Mouse (Mus musculus) lung, postnatal 4 days (tissue): Measurements from ENCODE around the gene Tead1.

Experiments
- DNase-seq, 2 experiments: peaks; one replicate each; pipeline ENCODE4 v3.0.0; 2021

Tead1 gene

GRCm38 (mm10) chr7:112731584-112731983 lies 52.5 kb downstream of the Tead1 start:
- DNase-seq = no peak

GRCm38 (mm10) chr7:112739174-112739573 lies 60.1 kb downstream of the Tead1 start:
- no peak for DNase-seq

GRCm38 (mm10) chr7:112741790-112742189 lies 62.7 kb downstream of the Tead1 start:
- no peak for DNase-seq

- no peak for DNase-seq
These were observed 63.9 kb downstream of the Tead1 start for GRCm38 (mm10) chr7:112743063-112743462.

GRCm38 (mm10) chr7:112743621-112744395 lies 64.7 kb downstream of the Tead1 start:
- peak; percentile 26 to 57 for DNase-seq

GRCm38 (mm10) chr7:112747187-112747586 lies 68.1 kb downstream of the Tead1 start:
- DNase-seq = no peak

DNA sequence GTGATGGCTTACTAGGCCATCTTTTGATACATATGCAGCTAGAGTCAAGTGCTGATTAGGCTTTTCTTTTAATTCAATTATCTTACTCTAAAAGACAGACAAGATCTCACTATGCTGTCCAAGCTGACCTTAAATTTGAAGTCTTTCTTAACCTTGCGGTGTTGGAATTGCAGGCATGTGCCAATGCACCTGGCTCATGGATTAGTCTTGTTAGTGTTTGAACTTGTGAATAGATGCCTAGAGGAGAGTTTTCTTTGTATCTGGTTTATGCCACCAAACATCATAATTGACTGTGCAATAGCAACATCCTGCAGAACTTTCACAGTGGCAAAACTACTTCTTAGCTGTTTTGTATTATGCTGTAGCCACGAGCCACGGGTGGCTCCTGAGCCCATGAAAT lies 68.7 kb downstream of the Tead1 start:
- no peak for DNase-seq

DNA sequence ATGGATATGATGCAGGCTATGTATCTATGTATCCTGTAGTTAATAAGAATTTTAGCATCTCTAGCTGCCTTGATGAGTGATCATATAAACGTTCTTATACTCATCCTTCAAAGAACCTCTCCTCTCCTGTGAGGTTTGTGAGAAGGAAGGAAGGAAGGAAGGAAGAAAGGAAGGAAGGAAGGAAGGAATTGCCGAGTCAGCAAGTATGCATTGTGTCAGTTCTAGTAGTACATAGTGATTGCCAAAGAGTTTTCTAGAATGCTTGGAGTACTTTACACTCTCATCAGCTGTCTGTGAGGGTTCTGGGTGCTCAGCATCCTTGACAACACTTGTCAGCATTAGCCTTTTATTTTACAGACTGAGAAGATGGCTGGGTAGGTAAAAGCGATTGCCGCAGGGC lies 69.2 kb downstream of the Tead1 start:
- DNase-seq = no peak

GRCm38 (mm10) chr7:112750101-112750500 lies 71.0 kb downstream of the Tead1 start:
- DNase-seq = no peak

- no peak for DNase-seq
These were observed 73.2 kb downstream of the Tead1 start for GRCm38 (mm10) chr7:112752311-112752710.

- no peak for DNase-seq
These were observed 74.2 kb downstream of the Tead1 start for GRCm38 (mm10) chr7:112753314-112753713.

DNA sequence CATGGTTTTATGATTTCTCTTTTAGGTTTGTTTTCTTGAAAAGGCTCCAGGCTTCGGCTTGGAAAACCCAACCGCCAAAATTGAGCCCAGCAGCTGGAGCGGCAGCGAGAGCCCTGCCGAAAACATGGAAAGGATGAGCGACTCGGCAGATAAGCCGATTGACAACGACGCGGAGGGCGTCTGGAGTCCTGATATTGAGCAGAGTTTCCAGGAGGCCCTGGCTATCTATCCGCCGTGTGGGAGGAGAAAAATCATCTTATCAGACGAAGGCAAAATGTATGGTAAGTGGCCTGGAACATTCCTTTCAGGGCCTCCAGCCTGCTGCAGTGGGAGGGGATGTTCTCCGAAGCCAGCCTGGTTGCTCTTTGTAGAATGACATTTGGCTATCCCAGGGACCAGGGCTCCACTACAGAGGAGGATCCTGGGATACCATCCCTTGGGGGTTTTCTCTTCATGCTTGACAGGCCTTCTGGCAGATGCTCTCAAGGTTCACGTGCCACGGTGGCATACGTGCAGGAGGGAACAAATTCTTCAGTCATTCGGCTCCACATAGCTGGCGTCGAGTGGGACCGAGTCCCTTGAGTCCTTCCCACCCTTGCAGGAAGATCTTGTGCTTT lies 80.3 kb downstream of the Tead1 start:
- no peak for DNase-seq

- no peak for DNase-seq
These were observed 81.2 kb downstream of the Tead1 start for GRCm38 (mm10) chr7:112760293-112760692.

DNA sequence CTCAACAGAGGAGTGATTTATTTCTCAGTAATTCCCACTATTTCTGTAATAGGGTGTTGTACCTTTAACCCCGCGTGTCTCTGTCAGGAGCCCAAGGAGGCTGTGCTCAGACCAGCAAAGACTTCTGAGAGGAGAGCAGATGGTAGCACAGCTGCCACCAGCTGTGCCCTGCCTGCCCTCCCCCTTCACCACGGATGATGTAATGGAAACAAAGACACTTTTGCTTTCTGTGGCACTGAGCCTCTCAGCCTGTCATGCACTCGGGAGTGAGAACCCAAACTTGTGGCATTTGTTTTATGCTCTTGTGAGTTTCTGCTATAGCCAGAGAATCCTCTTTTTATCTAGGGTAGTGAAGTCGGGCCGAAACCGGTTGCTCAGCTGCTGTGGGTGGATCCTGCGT lies 81.7 kb downstream of the Tead1 start:
- DNase-seq = peak; percentile 62 to 88

DNA sequence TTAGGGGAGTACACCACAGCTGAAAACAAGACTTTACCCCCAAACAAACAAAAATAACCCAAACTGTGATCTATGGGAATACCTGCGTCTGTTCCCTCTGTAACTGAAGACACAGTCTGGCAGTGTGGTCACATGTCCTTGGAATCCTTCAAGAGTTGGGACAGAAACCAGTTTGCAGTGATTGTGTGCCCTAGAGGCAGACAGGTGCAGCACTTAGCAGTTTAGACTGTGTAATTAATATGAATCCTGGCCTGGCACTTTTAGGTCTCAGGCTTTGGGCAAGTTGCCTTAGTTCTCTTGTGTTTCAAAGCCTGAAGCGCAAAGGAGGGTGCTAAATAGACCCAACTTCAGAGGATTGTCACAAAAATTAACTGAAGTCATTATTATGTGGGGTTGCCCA lies 83.8 kb downstream of the Tead1 start:
- DNase-seq = no peak

DNA sequence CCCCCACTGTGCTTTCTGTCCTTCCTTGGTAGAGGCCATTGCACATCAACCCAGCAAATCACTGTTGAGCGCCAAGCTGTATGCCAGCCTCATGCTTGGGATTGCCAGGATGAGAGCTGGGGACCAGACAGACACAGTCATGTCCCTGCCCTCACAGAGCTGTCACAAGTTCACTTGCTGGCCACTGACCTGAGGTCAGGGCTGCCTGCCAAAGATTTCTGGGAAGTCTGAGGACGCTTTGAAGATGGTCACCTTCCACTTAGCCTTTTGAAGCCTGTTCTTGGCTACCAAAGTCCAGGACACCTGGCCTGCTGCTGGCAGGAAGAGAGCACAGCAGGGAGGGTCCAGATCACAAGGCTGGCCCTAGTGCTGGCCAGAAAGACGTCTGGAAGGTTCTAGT lies 84.4 kb downstream of the Tead1 start:
- DNase-seq = peak in 1 of 2 experiments; percentile 64

DNA sequence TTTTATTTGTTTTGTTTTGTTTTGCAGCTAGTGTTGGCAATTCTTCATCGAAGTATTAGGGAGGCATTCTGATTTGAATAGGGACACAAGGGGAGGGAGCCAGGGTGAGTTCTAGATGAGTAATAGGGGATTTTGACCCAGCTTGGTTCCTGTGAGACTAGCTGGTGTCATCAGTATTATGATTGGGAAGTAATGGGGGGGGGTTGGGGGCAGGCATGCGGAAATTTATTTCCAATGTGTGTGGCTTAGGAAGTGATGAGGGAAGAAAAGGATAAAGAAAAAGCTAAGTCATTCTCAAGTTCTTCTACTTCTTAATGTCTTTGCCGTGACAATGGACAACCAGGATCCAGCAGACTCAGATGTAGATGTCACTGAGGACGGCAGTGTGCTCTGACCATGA lies 85.8 kb downstream of the Tead1 start:
- no peak for DNase-seq

DNA sequence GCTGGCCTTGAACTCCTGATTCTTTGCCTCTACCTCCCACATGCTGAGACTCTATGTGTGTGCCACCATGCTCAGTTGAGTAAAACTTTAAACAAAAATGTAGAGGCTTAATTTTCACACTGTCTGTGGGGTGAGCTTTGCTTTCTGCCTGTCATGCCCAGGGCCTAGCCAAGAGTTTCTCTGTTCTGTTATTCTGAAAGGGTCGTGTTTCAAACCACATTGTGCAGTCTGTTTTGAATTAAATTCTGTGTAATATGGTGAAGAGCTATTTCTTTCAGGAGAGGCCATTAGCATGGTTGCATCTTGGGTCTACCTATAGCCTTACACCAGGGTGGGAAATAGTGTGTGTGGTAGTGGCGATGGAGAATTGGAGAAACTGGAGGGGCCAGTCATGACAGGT lies 90.7 kb downstream of the Tead1 start:
- DNase-seq = no peak

- no peak for DNase-seq
These were observed 92.3 kb downstream of the Tead1 start for GRCm38 (mm10) chr7:112771461-112771860.

DNA sequence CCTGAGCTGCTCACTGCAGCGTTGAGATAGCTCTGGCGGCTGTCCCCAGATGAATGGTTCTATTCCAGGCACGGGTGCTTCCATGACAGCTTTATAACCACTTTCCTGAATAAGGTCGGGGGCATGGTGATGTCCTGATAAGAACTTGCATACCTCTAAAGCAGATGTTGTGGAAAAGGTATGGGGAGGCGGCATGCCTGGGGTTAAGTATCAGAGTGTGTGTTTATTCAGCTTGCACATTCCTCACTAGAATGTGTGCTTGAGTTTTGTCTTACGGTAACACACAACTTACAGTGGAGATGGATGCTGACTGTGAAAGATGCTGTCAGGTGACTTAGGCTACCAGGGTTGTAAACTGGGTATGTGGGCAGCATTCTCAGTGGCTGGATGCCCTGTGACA lies 93.7 kb downstream of the Tead1 start:
- no peak for DNase-seq

DNA sequence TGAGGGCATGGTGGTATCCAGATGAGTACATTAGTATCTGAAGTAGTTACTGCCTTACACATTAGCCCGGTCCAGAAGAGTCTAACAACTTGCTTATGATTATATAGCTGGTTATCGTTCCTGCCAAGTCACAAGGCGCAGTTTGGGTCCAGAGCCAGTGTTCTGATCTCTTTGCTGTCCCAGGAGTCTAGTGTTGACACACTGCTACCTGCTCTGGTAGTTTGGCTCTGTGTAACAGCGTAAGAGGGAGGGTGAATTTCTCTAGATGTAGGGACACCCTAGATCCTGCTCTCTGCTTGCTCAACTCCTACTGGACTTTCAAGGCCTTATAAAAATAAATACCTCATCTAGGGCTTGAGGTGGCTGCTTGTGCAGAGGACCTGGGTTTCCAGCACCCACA lies 94.5 kb downstream of the Tead1 start:
- peak in 1 of 2 experiments; percentile 53 for DNase-seq

GRCm38 (mm10) chr7:112775816-112776215 lies 96.7 kb downstream of the Tead1 start:
- DNase-seq = no peak

GRCm38 (mm10) chr7:112776670-112777069 lies 97.6 kb downstream of the Tead1 start:
- DNase-seq = no peak

DNA sequence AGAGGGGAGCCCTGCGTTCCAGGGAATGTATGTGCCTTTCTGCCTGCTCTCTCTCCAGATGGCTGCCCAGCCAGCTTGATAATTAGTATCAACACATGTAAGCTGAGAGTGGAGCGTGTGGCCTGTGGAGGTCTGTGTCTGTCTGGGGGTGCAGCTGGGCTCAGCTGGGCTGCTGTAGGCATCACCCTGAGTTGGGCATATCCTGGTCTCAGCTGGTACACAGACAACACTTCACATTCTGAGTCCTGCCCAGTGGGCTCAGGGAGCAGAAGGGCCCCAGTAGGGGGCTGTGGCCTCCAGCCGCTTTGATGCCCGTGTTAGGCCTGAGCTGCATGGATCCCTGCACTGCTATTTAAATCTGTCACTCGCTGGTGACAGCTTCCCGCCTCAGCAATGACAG lies 100.5 kb downstream of the Tead1 start:
- DNase-seq = no peak

DNA sequence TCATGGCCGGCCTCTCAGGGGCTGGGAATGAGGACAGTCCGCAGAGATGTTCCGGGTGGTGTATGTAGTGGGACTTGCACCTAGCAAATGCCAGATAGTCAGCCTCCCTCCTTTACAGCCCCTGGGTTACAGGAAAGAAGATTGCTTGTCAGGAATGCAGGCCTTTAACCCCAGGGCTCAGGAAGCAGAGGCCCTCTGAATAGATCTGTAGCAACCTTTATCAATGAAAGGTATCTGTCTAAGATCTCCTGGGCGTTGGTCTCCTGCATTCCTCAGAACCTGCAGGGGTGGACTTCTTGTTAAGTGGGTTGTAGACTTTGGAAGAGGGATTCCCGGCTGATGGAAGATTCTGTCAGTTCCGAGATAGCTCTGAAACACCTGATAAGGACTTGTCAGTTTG lies 101.8 kb downstream of the Tead1 start:
- no peak for DNase-seq
